Mouse (Mus musculus): ENCODE measurements around the gene Gm10324. TPM values are rescaled to one million over a fixed set of nuclear protein-coding genes. Genes with fewer than 3 reads are reported as not detected.

Gene Gm10324
- not detected for polyA plus RNA-seq (2015; fragmentation: Illumina TruSeq; extraction: RNeasy Lipid Tissue Mini Kit (QIAGEN cat#74804); ENCODE audit: low read depth, low replicate concordance)

DNA sequence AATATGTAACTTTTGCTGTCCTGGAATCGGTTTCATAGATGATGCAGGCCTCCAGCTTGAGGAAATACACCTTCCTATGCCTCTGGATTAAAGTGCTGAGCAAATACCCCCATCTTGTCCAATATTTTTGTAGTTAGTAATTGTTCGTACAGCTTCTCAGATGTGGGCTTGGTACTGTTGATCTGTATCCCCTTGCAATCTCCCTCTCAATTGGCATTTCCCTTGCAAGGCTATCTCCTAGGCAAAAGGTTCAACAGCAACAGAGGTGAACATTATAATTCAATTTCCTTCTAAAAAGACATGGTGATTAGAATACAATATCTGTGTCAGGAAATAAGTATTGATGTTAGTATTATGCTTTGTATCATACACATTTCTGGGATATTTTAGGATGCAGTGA, at the start of gene Gm10324:
Gm10324 (plus strand) TSS at position 301 of the 400 bp plus-strand sequence.

Other genes with a start within 250 kb of the Gm10324 start
- not detected for gene Gm10772, start 108.0 kb downstream of the Gm10324 start, polyA plus RNA-seq (2015; fragmentation: Illumina TruSeq; extraction: RNeasy Lipid Tissue Mini Kit (QIAGEN cat#74804); ENCODE audit: low read depth, low replicate concordance)

All from brain, adult 10 weeks (tissue).